Mouse (Mus musculus) small intestine, adult 2 months (tissue): ENCODE results near the gene Neurod2.

Experiments used
- CTCF ChIP-seq: fragments of 200-500 bp; IDR thresholded peaks from 2 replicates; pipeline ENCODE4 v1.5.1; 2012; ENCODE audit warnings: low read depth, mild to moderate bottlenecking, control low read depth, inconsistent platforms, low read length, moderate library complexity, mixed read lengths; ENCODE audit not compliant: insufficient replicate concordance, insufficient read length; ENCODE audit errors: extremely low read depth
- POLR2A ChIP-seq: fragments of 200-500 bp; IDR thresholded peaks from 2 replicates; pipeline ENCODE4 v1.6.1; 2012; ENCODE audit warnings: low read depth, mild to moderate bottlenecking, control low read depth, inconsistent platforms, low read length, moderate library complexity

DNA sequence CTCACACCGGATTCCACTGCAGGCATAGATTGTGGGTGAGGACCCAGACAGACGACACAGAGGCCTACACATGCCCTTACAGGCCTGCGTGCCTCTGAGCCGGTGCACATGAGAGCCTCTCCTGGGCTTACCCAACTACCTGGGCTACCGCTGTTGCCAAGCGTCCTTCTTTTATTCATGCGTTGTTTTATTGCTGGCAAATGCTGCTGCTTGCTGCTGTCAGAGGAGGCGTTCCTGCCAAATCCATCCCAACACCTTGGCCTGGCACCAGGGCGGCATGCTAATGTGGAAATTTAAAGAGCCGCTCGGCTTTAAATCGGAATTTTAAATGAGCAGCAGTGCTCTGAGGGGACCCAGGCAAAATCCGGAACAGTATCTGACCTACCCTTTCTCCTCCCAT is 39.6 kb downstream of the Neurod2 start:
- TF ChIP-seq POLR2A = no peak
- no peak for TF ChIP-seq CTCF
